Mouse (Mus musculus): ENCODE measurements at regions not wholly inside any gene's neighbourhood (a gene's known extent, or its start where the extent isn't known, plus 50 kb on each side); places are given as distances from the start of the nearest gene placed in this dataset.

- TF ChIP-seq UBTF (IDR thresholded peaks at IDR 0.05; ENCODE audit: low read depth, low read length): no peak
- no peak for TF ChIP-seq CTCF (conservative IDR thresholded peaks at IDR 0.05 in 1 of 2, IDR thresholded peaks at IDR 0.05 in 1 of 2; ENCODE audit: low read depth in 2 of 2, low read length in 2 of 2)
- no peak for TF ChIP-seq POLR2A (IDR thresholded peaks at IDR 0.05; ENCODE audit: low read depth, low read length)
- TF ChIP-seq RCOR1 (conservative IDR thresholded peaks at IDR 0.05; ENCODE audit: low read depth, low read length): no peak
- no peak for TF ChIP-seq ZMIZ1 (IDR thresholded peaks at IDR 0.05; ENCODE audit: low read depth, low read length)
- no peak for TF ChIP-seq MAZ (IDR thresholded peaks at IDR 0.05; ENCODE audit: low read depth, low read length)
- no peak for TF ChIP-seq CHD1 (IDR thresholded peaks at IDR 0.05; ENCODE audit: low read depth, low read length)
- no peak for TF ChIP-seq CHD2 (IDR thresholded peaks at IDR 0.05; ENCODE audit: low read length)
- no peak for TF ChIP-seq MYC (IDR thresholded peaks at IDR 0.05; ENCODE audit: low read depth, low read length)
- no peak for TF ChIP-seq JUND (conservative IDR thresholded peaks at IDR 0.05; ENCODE audit: low read depth, low read length)
- no peak for TF ChIP-seq E2F4 (IDR thresholded peaks at IDR 0.05; ENCODE audit: insufficient replicate concordance, low read depth, low read length)
Observed at GRCm38 (mm10) chr3:36790245-36790644, 72.7 kb upstream of the 4932438A13Rik start.

Data from CH12.LX (cell line).